Mouse (Mus musculus): ENCODE data around the gene Pkm. TPM values are rescaled to one million over a fixed set of nuclear protein-coding genes. Genes with fewer than 3 reads are reported as not detected.
A peak's percentile ranks its signal among the peaks of the same experiment; 100 is the strongest.

Pkm gene
- polyA plus RNA-seq, 1 experiment from 2014 or later: 1,589 TPM

DNA sequence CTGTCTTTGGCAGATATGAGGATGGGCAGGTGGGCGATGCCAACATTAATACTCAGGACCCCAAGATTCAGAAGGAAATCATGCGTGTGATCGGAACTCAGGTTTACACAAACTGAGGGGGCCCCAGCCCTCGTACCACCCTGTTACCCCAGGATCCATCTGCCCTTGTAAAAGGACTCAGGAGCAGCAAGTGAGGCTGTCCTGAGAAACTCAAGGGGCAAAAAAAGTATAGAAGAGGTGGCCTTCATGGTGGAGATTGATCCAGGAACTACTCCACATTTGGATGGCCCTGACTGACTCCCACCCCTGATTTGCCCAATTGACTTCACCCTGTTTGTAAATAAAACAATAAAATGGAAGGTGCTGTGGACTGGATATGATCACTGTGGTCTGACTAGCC is 6.3 kb upstream of the Pkm start:
- H3K4me2 ChIP-seq (replicated peaks; ENCODE audit: low read depth, low read length): no peak overlapping the region
- DNase-seq (ENCODE audit: low spot score) (no peak), ATAC-seq (ENCODE audit: low FRiP score) (no peak)
- no peak overlapping the region for H3K9ac ChIP-seq (ENCODE audit: low read depth, low read length)
- H3K27ac ChIP-seq (ENCODE audit: low read depth, low read length): no peak overlapping the region
- no peaks in the 10 kb centered on the region for H3K4me1 ChIP-seq (replicated peaks; ENCODE audit: control insufficient read depth, insufficient read depth, low read length)
- no peaks in the 10 kb centered on the region for H3K27me3 ChIP-seq (ENCODE audit: control insufficient read depth, insufficient read depth, low read length)
- 98% methylated on average over 4 of the region's 4 CpGs for WGBS
- H3K4me3 ChIP-seq (ENCODE audit: low read depth, low read length): no peak overlapping the region
- H3K9me3 ChIP-seq (ENCODE audit: control insufficient read depth, low read length): no peaks in the 10 kb centered on the region
- H3K36me3 ChIP-seq (ENCODE audit: control insufficient read depth, insufficient read depth, low read length): peaks cover 4% of the 10 kb centered on the region; the same call in 1 of the 2 replicates

DNA sequence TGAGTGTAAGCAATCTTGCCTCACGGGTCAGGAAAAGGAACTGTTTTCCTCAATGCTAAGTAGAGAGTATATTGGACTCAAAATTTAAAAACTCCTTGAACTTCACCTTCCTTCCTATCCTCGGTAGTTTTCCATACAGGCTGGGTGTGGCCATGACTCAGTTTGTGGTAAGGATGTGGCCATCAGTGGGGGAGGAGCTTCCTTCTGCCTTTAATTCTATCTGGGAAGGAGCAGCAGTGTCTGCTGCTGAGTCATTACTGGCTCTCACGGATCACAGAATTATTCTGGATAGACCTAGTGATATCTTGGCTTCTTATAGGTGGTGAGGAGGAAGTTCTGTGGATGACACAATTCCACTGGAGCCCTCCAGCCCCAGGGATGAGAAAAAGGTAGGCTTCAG is 2.8 kb upstream of the Pkm start:
- no peak for DNase-seq (ENCODE audit: low spot score)
- Histone ChIP-seq H3K9me3 (ENCODE audit: control insufficient read depth, low read length) (no peaks in the 10 kb centered on the region), H3K27me3 (ENCODE audit: control insufficient read depth, insufficient read depth, low read length) (no peaks in the 10 kb centered on the region), H3K4me2 (replicated peaks; ENCODE audit: low read depth, low read length) (no peak overlapping the region), H3K36me3 (ENCODE audit: control insufficient read depth, insufficient read depth, low read length) (peaks cover 4% of the 10 kb centered on the region; the same call in 1 of the 2 replicates), H3K27ac (ENCODE audit: low read depth, low read length) (no peak overlapping the region), H3K4me3 (ENCODE audit: low read depth, low read length) (no peak overlapping the region), H3K4me1 (replicated peaks; ENCODE audit: control insufficient read depth, insufficient read depth, low read length) (peaks cover 2% of the 10 kb centered on the region; the same call in 1 of the 2 replicates), H3K9ac (ENCODE audit: low read depth, low read length) (no peak overlapping the region)
- WGBS: 47% methylated on average over 3 of the region's 3 CpGs
- no peak for ATAC-seq (ENCODE audit: low FRiP score)

DNA sequence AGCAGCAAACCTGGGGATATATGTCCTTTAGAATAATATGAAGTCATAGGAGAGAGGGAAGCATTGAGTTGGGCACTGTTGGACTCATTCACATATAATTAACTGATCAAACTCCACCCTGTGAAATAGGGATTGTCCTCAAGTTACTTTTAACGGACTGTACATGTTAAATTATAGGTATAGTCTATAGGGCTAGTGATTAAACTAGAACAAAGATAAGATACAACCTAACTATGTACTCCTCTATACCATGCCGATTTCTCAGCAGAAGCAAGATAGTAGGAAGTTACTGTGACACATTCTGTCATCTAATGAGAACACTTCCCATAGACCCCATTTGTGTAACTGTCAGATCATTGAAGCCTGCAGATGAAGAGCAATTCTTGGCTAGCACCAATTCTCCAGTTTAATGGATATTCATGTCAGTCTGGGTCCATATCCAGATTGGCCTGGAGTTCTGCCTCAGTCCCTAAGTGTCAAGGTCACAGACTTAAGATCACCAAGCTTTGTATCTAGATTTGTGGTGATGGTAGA is 1.7 kb upstream of the Pkm start:
- H3K4me2 ChIP-seq (replicated peaks; ENCODE audit: low read depth, low read length): no peak overlapping the region
- no peak for ATAC-seq (ENCODE audit: low FRiP score)
- no peak overlapping the region for H3K9ac ChIP-seq (ENCODE audit: low read depth, low read length)
- peaks cover 4% of the 10 kb centered on the region; the same call in 1 of the 2 replicates for H3K4me1 ChIP-seq (replicated peaks; ENCODE audit: control insufficient read depth, insufficient read depth, low read length)
- no peaks in the 10 kb centered on the region for H3K9me3 ChIP-seq (ENCODE audit: control insufficient read depth, low read length)
- H3K27ac ChIP-seq (ENCODE audit: low read depth, low read length): no peak overlapping the region
- H3K4me3 ChIP-seq (ENCODE audit: low read depth, low read length): no peak overlapping the region
- H3K36me3 ChIP-seq (ENCODE audit: control insufficient read depth, insufficient read depth, low read length): peaks cover 4% of the 10 kb centered on the region; the same call in 1 of the 2 replicates
- WGBS: 85% methylated on average over 2 of the region's 2 CpGs
- no peaks in the 10 kb centered on the region for H3K27me3 ChIP-seq (ENCODE audit: control insufficient read depth, insufficient read depth, low read length)
- DNase-seq (ENCODE audit: low spot score): no peak

DNA sequence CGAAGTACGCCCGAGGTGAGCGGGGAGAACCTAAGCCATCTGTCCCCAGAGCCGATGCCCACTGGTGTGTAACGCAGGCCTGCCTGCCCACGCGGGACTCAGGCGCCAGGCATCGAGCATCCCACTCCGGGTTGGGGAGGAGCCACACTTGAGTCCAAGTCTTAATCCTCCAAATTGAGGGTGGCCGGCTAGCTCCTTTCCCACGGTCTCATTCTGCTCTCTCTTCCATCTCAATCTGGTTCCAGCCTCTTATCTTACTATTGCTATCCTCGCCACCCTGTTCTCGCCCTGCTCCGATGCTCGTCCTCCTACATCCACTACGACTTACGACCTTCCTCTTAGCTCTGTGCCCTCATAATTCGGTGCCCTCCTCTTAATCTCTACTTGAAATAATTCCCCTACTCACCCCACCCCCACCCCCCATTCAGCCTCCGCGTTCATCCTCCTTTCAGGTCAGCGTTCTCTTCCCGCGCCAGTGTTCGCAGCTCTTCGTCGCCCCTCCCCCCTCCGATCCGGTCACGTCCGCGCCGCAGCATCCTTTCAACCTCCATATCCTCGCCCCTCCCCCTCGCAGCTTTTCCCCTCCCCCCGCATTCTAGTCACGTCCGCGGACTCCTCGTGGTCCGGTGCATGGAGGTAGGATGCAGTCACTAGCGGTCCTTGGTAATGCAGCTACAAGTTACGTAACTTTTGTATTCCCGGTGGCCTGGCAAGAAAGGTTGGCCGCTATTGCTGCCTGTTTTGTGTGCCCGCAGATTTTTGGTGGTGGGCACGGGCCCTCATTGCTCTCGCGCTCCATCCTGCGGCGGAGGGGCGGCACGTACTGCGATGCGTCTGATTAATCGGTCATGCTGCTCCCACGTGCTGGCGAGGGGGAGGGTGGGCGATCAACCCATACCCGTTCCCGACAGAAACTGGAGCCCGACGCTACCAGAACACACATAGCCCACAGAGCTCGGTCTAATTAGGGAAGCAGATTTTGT is 758 bp downstream of the Pkm start:
- WGBS: under 1% methylated on average over 65 of the region's 65 CpGs
- peaks cover 18% of the 10 kb centered on the region for H3K4me1 ChIP-seq (replicated peaks; ENCODE audit: control insufficient read depth, insufficient read depth, low read length)

DNA sequence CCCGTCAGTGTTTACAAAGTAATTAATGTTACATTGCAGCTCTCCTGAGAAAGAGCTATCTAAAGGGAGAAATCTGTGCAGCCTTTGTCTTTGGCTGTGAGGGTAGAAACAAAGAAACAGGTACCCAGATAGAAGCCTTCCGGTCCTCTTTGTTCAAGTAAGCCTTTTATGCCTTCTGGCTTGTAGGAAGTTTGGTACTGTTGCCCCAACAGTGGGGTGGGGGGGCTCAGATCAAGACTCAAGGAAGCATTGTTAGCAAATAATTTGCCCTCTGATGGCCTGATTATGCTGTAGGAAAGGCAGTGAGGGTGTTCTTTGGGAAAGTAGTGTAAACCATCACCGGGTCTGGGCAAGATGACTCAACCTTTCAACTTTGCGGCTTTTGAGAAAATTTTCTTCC is 2.0 kb downstream of the Pkm start:
- Histone ChIP-seq H3K36me3 (ENCODE audit: control insufficient read depth, insufficient read depth, low read length) (peaks cover 8% of the 10 kb centered on the region; the same call in 1 of the 2 replicates), H3K4me2 (replicated peaks; ENCODE audit: low read depth, low read length) (peak overlapping the region; percentile 73), H3K27ac (ENCODE audit: low read depth, low read length) (peak overlapping the region; percentile 97), H3K27me3 (ENCODE audit: control insufficient read depth, insufficient read depth, low read length) (no peaks in the 10 kb centered on the region), H3K9ac (ENCODE audit: low read depth, low read length) (peak overlapping the region; percentile 94), H3K9me3 (ENCODE audit: control insufficient read depth, low read length) (no peaks in the 10 kb centered on the region), H3K4me1 (replicated peaks; ENCODE audit: control insufficient read depth, insufficient read depth, low read length) (peaks cover 18% of the 10 kb centered on the region), H3K4me3 (ENCODE audit: low read depth, low read length) (peak overlapping the region; percentile 78)
- 4% methylated on average over 4 of the region's 4 CpGs for WGBS
- DNase-seq (ENCODE audit: low spot score): peak; percentile 52
- no peak for ATAC-seq (ENCODE audit: low FRiP score)

More for the DNA sequence above, 758 bp downstream of the Pkm start:
- peak overlapping the region; percentile 78 for H3K4me3 ChIP-seq (ENCODE audit: low read depth, low read length)
- ATAC-seq (ENCODE audit: low FRiP score): peak; percentile 63
- peak overlapping the region; percentile 97 for H3K27ac ChIP-seq (ENCODE audit: low read depth, low read length)
- peak overlapping the region; percentile 94 for H3K9ac ChIP-seq (ENCODE audit: low read depth, low read length)
- H3K9me3 ChIP-seq (ENCODE audit: control insufficient read depth, low read length): no peaks in the 10 kb centered on the region
- H3K36me3 ChIP-seq (ENCODE audit: control insufficient read depth, insufficient read depth, low read length): peaks cover 8% of the 10 kb centered on the region; the same call in 1 of the 2 replicates
- peak; percentile 96 for DNase-seq (ENCODE audit: low spot score)
- peak overlapping the region; percentile 73 for H3K4me2 ChIP-seq (replicated peaks; ENCODE audit: low read depth, low read length)
- no peaks in the 10 kb centered on the region for H3K27me3 ChIP-seq (ENCODE audit: control insufficient read depth, insufficient read depth, low read length)

DNA sequence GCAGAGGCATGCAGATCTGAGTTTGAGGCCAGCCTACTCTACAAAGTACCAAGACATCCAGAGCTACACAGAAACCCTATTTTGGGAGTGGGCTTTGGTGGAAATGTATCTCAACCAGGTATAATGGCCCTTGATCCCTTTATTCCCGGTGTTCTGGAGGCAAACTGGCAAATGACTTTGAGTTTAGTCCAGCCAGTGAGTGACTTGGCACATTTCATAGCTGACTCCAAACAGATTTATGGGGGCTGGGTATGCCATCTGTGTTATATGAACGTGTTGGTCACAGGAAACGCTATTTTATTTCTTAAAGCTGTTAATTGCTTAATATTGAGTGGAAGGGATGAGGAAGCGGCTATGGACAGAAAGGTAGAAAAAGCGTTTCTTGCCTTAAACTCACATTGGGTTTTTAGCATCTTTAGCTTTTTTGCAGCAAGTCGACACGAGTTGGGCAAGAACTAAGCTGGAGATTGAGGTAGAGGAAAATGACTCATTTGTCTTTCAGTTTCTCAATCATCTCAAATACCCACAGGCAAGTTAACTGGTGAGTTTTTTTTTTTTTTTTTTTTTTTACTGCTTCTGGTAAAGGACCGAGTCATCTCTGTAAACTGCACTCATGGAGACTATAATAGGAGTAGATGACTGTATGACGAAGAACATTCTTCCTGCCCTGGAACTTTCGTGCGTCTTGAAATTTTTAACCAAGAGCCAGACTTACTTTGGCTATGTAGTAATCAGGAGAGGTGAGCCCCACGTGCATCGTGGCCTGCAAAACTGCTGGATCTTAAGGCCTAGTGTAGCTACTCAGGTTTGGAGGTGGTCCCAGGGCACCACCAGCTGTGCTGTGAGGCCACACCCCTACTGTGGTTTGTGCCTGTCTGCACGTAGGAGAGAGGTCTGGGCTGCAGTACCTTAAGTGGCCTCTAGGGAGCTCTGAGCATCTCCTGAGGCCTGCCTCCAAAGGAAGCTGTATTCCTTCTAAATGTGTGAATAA is 3.2 kb downstream of the Pkm start:
- Histone ChIP-seq H3K4me1 (replicated peaks; ENCODE audit: control insufficient read depth, insufficient read depth, low read length) (peaks cover 18% of the 10 kb centered on the region), H3K4me2 (replicated peaks; ENCODE audit: low read depth, low read length) (peak overlapping the region; percentile 73)

DNA sequence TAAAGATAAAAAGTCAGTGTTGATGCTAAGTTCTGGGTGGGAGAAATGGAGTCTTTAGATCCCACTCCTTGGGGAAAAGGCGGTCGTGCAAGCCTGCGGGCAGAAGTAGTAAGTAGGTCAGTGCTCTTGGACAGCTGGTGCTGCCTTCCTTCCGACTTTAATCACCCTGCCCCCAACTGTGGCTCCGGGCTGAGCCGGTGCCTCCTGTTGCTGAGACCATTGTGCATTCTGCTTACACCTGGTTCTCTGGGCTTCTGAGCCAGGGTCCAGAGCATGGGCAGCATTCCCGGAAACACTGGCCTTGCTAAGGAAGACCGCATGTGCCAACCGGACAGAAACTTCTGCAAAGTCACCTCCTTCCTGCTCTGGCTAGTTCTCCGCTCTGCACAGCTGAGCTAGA is 4.3 kb downstream of the Pkm start:
- Histone ChIP-seq H3K36me3 (ENCODE audit: control insufficient read depth, insufficient read depth, low read length) (peaks cover 10% of the 10 kb centered on the region; the same call in 1 of the 2 replicates), H3K4me2 (replicated peaks; ENCODE audit: low read depth, low read length) (peak overlapping the region; percentile 31; the same call in 1 of the 2 replicates), H3K27ac (ENCODE audit: low read depth, low read length) (no peak overlapping the region), H3K9me3 (ENCODE audit: control insufficient read depth, low read length) (no peaks in the 10 kb centered on the region), H3K4me3 (ENCODE audit: low read depth, low read length) (no peak overlapping the region), H3K27me3 (ENCODE audit: control insufficient read depth, insufficient read depth, low read length) (no peaks in the 10 kb centered on the region), H3K9ac (ENCODE audit: low read depth, low read length) (no peak overlapping the region; the same call in 1 of the 2 replicates), H3K4me1 (replicated peaks; ENCODE audit: control insufficient read depth, insufficient read depth, low read length) (peaks cover 18% of the 10 kb centered on the region)
- ATAC-seq (ENCODE audit: low FRiP score) (no peak), DNase-seq (ENCODE audit: low spot score) (no peak)
- WGBS: 63% methylated on average over 10 of the region's 10 CpGs

More for the DNA sequence above, 3.2 kb downstream of the Pkm start:
- no peak overlapping the region; the same call in 1 of the 2 replicates for H3K9ac ChIP-seq (ENCODE audit: low read depth, low read length)
- H3K27ac ChIP-seq (ENCODE audit: low read depth, low read length): peak overlapping the region; percentile 4; the same call in 1 of the 2 replicates
- WGBS: 25% methylated on average over 14 of the region's 14 CpGs
- DNase-seq (ENCODE audit: low spot score) (peak; percentile 93), ATAC-seq (ENCODE audit: low FRiP score) (no peak)
- no peaks in the 10 kb centered on the region for H3K9me3 ChIP-seq (ENCODE audit: control insufficient read depth, low read length)
- H3K27me3 ChIP-seq (ENCODE audit: control insufficient read depth, insufficient read depth, low read length): no peaks in the 10 kb centered on the region
- peaks cover 8% of the 10 kb centered on the region; the same call in 1 of the 2 replicates for H3K36me3 ChIP-seq (ENCODE audit: control insufficient read depth, insufficient read depth, low read length)
- H3K4me3 ChIP-seq (ENCODE audit: low read depth, low read length): peak overlapping the region; percentile 78

All from hindbrain, embryonic 11.5 days (tissue).